Mouse (Mus musculus): ENCODE measurements around the gene Irak2. TPM values are rescaled to one million over a fixed set of nuclear protein-coding genes. Genes with fewer than 3 reads are reported as not detected.
A peak's percentile ranks its signal among the peaks of the same experiment; 100 is the strongest.

Irak2 gene
- polyA plus RNA-seq, 1 experiment from 2014 or later: 6.3 TPM

DNA sequence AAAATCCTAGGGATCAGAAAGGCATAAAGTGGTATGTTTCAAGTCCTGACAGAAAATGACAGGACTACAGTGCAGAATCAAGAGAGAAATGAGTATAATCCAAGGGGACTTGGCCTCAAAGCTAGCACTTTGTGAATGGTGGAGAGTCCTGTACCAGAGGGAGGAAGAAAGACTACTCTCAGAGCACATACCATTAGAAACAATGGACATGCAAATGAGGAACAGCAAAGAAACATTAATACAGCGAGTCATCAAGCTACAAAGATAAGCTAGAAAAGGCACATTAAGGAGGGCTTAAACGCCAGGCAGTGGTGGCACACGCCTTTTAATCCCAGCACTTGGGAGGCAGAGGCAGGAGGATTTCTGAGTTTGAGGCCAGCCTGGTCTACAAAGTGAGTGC is 93.0 kb downstream of the Irak2 start:
- no peak for ATAC-seq (ENCODE audit: low read depth)
- 92% methylated on average over 3 of the region's 3 CpGs for WGBS
- H3K36me3 ChIP-seq (ENCODE audit: control insufficient read depth, insufficient read depth, low read length): peaks cover 73% of the 10 kb centered on the region

GRCm38 (mm10) chr6:113737318-113738046 is 99.2 kb downstream of the Irak2 start:
- peaks cover 7% of the 10 kb centered on the region for H3K4me1 ChIP-seq (replicated peaks; ENCODE audit: control insufficient read depth, insufficient read depth, low read length)
- no peak overlapping the region for H3K4me3 ChIP-seq (ENCODE audit: low read length)
- H3K9ac ChIP-seq (ENCODE audit: low read length): no peak overlapping the region
- no peak overlapping the region for H3K27ac ChIP-seq (ENCODE audit: low read length)
- H3K36me3 ChIP-seq (ENCODE audit: control insufficient read depth, insufficient read depth, low read length): peaks cover 23% of the 10 kb centered on the region
- WGBS: 88% methylated on average over 9 of the region's 9 CpGs
- H3K9me3 ChIP-seq (ENCODE audit: control insufficient read depth, low read length): no peaks in the 10 kb centered on the region
- no peak for ATAC-seq (ENCODE audit: low read depth)
- no peaks in the 10 kb centered on the region for H3K27me3 ChIP-seq (ENCODE audit: control insufficient read depth, insufficient read depth, low read depth, low read length)
- H3K4me2 ChIP-seq (ENCODE audit: low read depth, low read length): no peak overlapping the region

More for the DNA sequence above, 93.0 kb downstream of the Irak2 start:
- Histone ChIP-seq H3K9ac (ENCODE audit: low read length) (no peak overlapping the region), H3K27me3 (ENCODE audit: control insufficient read depth, insufficient read depth, low read depth, low read length) (no peaks in the 10 kb centered on the region), H3K4me3 (ENCODE audit: low read length) (no peak overlapping the region), H3K4me2 (ENCODE audit: low read depth, low read length) (no peak overlapping the region), H3K4me1 (replicated peaks; ENCODE audit: control insufficient read depth, insufficient read depth, low read length) (no peaks in the 10 kb centered on the region), H3K9me3 (ENCODE audit: control insufficient read depth, low read length) (no peaks in the 10 kb centered on the region), H3K27ac (ENCODE audit: low read length) (no peak overlapping the region)

DNA sequence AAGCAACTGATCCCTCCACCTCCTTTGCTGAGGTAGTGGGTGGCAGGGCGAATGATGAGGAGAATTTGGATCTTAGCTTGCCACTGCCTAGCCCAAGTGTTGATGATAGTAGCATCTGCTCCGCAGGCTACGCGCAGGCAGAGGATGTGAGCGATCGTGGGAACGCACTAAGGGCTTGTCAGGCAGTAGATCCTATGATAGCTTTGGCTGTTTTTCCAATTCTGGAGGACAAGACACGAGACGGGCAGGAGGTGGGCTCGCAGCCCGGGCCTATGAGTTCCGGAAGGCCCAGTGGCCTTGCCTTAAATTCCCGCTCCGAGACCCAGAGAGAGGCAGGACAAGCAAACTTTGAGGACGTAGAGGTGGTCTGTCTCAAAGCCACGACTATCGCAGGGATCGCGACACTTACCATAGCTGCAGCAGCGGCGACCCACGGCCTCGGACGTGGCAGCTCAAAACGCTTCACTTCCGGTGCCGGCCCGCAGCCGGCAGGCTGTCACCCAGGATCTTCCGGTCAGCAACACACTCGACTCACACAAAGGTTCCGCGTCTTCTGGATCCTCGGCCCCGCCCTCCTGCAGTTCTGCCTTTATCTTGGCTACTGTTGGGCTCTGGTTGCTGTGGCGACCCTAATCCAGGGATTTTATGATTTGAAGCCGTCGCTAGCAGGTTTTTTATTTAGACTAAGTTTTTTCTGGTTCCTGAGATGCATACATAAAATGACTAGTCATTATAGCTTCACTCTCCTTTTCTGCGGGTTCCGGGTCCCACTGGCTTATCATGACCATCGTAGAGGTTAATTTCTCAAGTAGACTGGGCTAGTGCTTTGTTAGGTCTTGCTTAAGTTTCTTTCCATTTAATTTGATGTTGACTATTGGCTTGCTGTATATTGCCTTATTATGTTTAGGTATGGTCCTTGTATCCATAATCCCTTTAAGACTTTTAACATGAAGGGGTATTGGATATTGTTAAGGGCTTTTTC is 102.3 kb downstream of the Irak2 start, which contains the start of gene Sec13:
Gene Sec13 (minus strand): TSS at position 508 of the 982 bp plus-strand sequence.
- H3K27me3 ChIP-seq (ENCODE audit: control insufficient read depth, insufficient read depth, low read depth, low read length): no peaks in the 10 kb centered on the region
- H3K4me3 ChIP-seq (ENCODE audit: low read length): peak within 1 kb of the TSS; percentile 89
- peak within 1 kb of the TSS; percentile 1; the same call in 1 of the 2 replicates for H3K27ac ChIP-seq (ENCODE audit: low read length)
- peak within 1 kb of the TSS; percentile 85 for H3K4me2 ChIP-seq (ENCODE audit: low read depth, low read length)
- H3K4me1 ChIP-seq (replicated peaks; ENCODE audit: control insufficient read depth, insufficient read depth, low read length): peaks cover 7% of the 10 kb centered on the region
- 6% methylated on average over 41 of the region's 41 CpGs for WGBS
- H3K36me3 ChIP-seq (ENCODE audit: control insufficient read depth, insufficient read depth, low read length): peaks cover 8% of the 10 kb centered on the region
- H3K9ac ChIP-seq (ENCODE audit: low read length): peak within 1 kb of the TSS; percentile 74
- ATAC-seq (ENCODE audit: low read depth): peak; percentile 80
- H3K9me3 ChIP-seq (ENCODE audit: control insufficient read depth, low read length): no peaks in the 10 kb centered on the region

GRCm38 (mm10) chr6:113741425-113741824 is 103.2 kb downstream of the Irak2 start:
- WGBS: 67% methylated on average over 2 of the region's 2 CpGs

DNA sequence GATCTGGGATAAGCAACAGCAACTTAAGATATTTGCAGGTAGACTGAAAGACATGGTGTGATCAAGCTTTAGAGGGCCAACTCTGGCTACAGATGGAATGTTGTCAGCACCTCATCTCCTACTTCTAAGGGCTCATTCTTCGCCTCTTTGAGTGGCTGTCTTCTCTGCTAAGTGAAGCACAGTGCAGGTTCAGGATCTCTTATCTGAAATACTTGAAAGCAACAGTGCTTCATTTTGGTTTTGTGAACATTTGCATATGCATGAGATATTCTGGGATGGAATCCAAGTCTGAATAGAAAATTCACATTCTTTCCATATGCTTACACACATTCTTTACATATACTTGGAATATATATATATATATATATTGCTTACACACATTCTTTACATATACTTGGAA is 104.1 kb downstream of the Irak2 start:
- Histone ChIP-seq H3K27ac (ENCODE audit: low read length) (no peak overlapping the region), H3K9ac (ENCODE audit: low read length) (no peak overlapping the region), H3K36me3 (ENCODE audit: control insufficient read depth, insufficient read depth, low read length) (0 out of 2 replicates have a peak, but pooled peaks cover 2% of the 10 kb centered on the region), H3K9me3 (ENCODE audit: control insufficient read depth, low read length) (no peaks in the 10 kb centered on the region), H3K4me2 (ENCODE audit: low read depth, low read length) (no peak overlapping the region), H3K4me1 (replicated peaks; ENCODE audit: control insufficient read depth, insufficient read depth, low read length) (peaks cover 7% of the 10 kb centered on the region), H3K27me3 (ENCODE audit: control insufficient read depth, insufficient read depth, low read depth, low read length) (peaks cover 1% of the 10 kb centered on the region), H3K4me3 (ENCODE audit: low read length) (no peak overlapping the region)
- 53% methylated on average over 1 of the region's 1 CpGs for WGBS
- ATAC-seq (ENCODE audit: low read depth): no peak

More at GRCm38 (mm10) chr6:113741425-113741824, 103.2 kb downstream of the Irak2 start:
- no peak for ATAC-seq (ENCODE audit: low read depth)
- Histone ChIP-seq H3K4me1 (replicated peaks; ENCODE audit: control insufficient read depth, insufficient read depth, low read length) (peaks cover 7% of the 10 kb centered on the region), H3K9ac (ENCODE audit: low read length) (no peak overlapping the region), H3K36me3 (ENCODE audit: control insufficient read depth, insufficient read depth, low read length) (0 out of 2 replicates have a peak, but pooled peaks cover 2% of the 10 kb centered on the region), H3K4me2 (ENCODE audit: low read depth, low read length) (no peak overlapping the region), H3K27ac (ENCODE audit: low read length) (no peak overlapping the region), H3K9me3 (ENCODE audit: control insufficient read depth, low read length) (no peaks in the 10 kb centered on the region), H3K4me3 (ENCODE audit: low read length) (no peak overlapping the region), H3K27me3 (ENCODE audit: control insufficient read depth, insufficient read depth, low read depth, low read length) (no peaks in the 10 kb centered on the region; the same call in 1 of the 2 replicates)

GRCm38 (mm10) chr6:113743111-113743510 is 104.8 kb downstream of the Irak2 start:
- Histone ChIP-seq H3K4me3 (ENCODE audit: low read length) (no peak overlapping the region), H3K27me3 (ENCODE audit: control insufficient read depth, insufficient read depth, low read depth, low read length) (peaks cover 6% of the 10 kb centered on the region), H3K36me3 (ENCODE audit: control insufficient read depth, insufficient read depth, low read length) (no peaks in the 10 kb centered on the region), H3K4me1 (replicated peaks; ENCODE audit: control insufficient read depth, insufficient read depth, low read length) (peaks cover 7% of the 10 kb centered on the region), H3K27ac (ENCODE audit: low read length) (no peak overlapping the region), H3K9ac (ENCODE audit: low read length) (no peak overlapping the region), H3K9me3 (ENCODE audit: control insufficient read depth, low read length) (no peaks in the 10 kb centered on the region), H3K4me2 (ENCODE audit: low read depth, low read length) (no peak overlapping the region)
- ATAC-seq (ENCODE audit: low read depth): no peak
- WGBS: 39% methylated on average over 1 of the region's 1 CpGs

Small RNA genes within 50 kb of the gene (microRNA-seq; reads per million reads assigned to microRNA genes)
- 2.0 reads per million, percentile 3 among the genes with 10 or more reads in this experiment for gene Mir7042

Other genes starting within 250 kb of the Irak2 start
- gene Ttll3, start 249.2 kb upstream of the Irak2 start, polyA plus RNA-seq (2015; fragmentation: Nextera tagmentation; extraction: Ambion mirVana): 4.8 and 7.3 TPM in 2 replicates
- gene Rpusd3, start 219.1 kb upstream of the Irak2 start, polyA plus RNA-seq (2015; fragmentation: Nextera tagmentation; extraction: Ambion mirVana): 18.0 and 21.5 TPM in 2 replicates
- 0.49 TPM in 1 of 2 replicates, not detected in the other for gene Cidec, start 202.7 kb upstream of the Irak2 start, polyA plus RNA-seq (2015; fragmentation: Nextera tagmentation; extraction: Ambion mirVana)
- gene Jagn1, start 195.9 kb upstream of the Irak2 start, polyA plus RNA-seq (2015; fragmentation: Nextera tagmentation; extraction: Ambion mirVana): 72.7 and 74.0 TPM in 2 replicates
- gene Il17re, start 180.0 kb upstream of the Irak2 start, polyA plus RNA-seq (2015; fragmentation: Nextera tagmentation; extraction: Ambion mirVana): 25.8 and 28.2 TPM in 2 replicates
- 26.7 and 28.3 TPM in 2 replicates for gene Il17rc, start 167.0 kb upstream of the Irak2 start, polyA plus RNA-seq (2015; fragmentation: Nextera tagmentation; extraction: Ambion mirVana)
- 32.5 and 37.7 TPM in 2 replicates for gene Creld1, start 155.2 kb upstream of the Irak2 start, polyA plus RNA-seq (2015; fragmentation: Nextera tagmentation; extraction: Ambion mirVana)
- 0.11 and 0.19 TPM in 2 replicates for gene Prrt3, start 136.5 kb upstream of the Irak2 start, polyA plus RNA-seq (2015; fragmentation: Nextera tagmentation; extraction: Ambion mirVana)
- gene Emc3, start 106.8 kb upstream of the Irak2 start, polyA plus RNA-seq (2015; fragmentation: Nextera tagmentation; extraction: Ambion mirVana): 108 and 110 TPM in 2 replicates
- gene Fancd2, start 106.8 kb upstream of the Irak2 start, polyA plus RNA-seq (2015; fragmentation: Nextera tagmentation; extraction: Ambion mirVana): 12.9 and 13.0 TPM in 2 replicates
- 0.15 and 0.21 TPM in 2 replicates for gene Fancd2os, start 37.8 kb upstream of the Irak2 start, polyA plus RNA-seq (2015; fragmentation: Nextera tagmentation; extraction: Ambion mirVana)
- 218 and 226 TPM in 2 replicates for gene Brk1, start 33.7 kb upstream of the Irak2 start, polyA plus RNA-seq (2015; fragmentation: Nextera tagmentation; extraction: Ambion mirVana)
- gene Vhl, start 14.5 kb upstream of the Irak2 start, polyA plus RNA-seq (2015; fragmentation: Nextera tagmentation; extraction: Ambion mirVana): 36.1 and 38.7 TPM in 2 replicates
- gene Tatdn2, start 58.6 kb downstream of the Irak2 start, polyA plus RNA-seq (2015; fragmentation: Nextera tagmentation; extraction: Ambion mirVana): 0.46 and 0.60 TPM in 2 replicates
- not detected in 2 replicates for gene Ghrl, start 81.4 kb downstream of the Irak2 start, polyA plus RNA-seq (2015; fragmentation: Nextera tagmentation; extraction: Ambion mirVana)
- gene Sec13, start 102.3 kb downstream of the Irak2 start, polyA plus RNA-seq (2015; fragmentation: Nextera tagmentation; extraction: Ambion mirVana): 239 and 242 TPM in 2 replicates

All from lung, embryonic 16.5 days (tissue).